Mouse (Mus musculus) right cerebral cortex, postnatal 36 days (tissue): Measurements from ENCODE around the gene Oxnad1.
"Not testable (repeated sequence)": the region's sequence is repeated elsewhere in the genome, so short reads cannot be mapped to it uniquely, and the experiment has no call there.

ENCODE experiments used
- DNase-seq, 2 experiments: peaks; one replicate each; pipeline ENCODE4 v3.0.0; 2022; ENCODE audit warnings: low spot score in 2 of 2, mixed read lengths in 1 of 2

The Oxnad1 gene

GRCm38 (mm10) chr14:32091124-32091523 lies 6.0 kb downstream of the Oxnad1 start:
- no peak for DNase-seq

- DNase-seq, result no peak
Measured at GRCm38 (mm10) chr14:32091704-32092103, 6.5 kb downstream of the Oxnad1 start.

- DNase-seq, result no peak
Measured at GRCm38 (mm10) chr14:32093018-32093417, 7.8 kb downstream of the Oxnad1 start.

GRCm38 (mm10) chr14:32093500-32094117 lies 8.4 kb downstream of the Oxnad1 start:
- DNase-seq, result no peak

GRCm38 (mm10) chr14:32095646-32096045 lies 10.5 kb downstream of the Oxnad1 start:
- DNase-seq, result no peak

GRCm38 (mm10) chr14:32096740-32097139 lies 11.6 kb downstream of the Oxnad1 start:
- DNase-seq, result no peak

GRCm38 (mm10) chr14:32097691-32098090 lies 12.5 kb downstream of the Oxnad1 start:
- DNase-seq, result no peak

- DNase-seq, result no peak
Measured at GRCm38 (mm10) chr14:32098951-32099350, 13.8 kb downstream of the Oxnad1 start.

- no peak for DNase-seq
Measured at GRCm38 (mm10) chr14:32103556-32103955, 18.4 kb downstream of the Oxnad1 start.

- no peak for DNase-seq
Measured at GRCm38 (mm10) chr14:32105663-32106062, 20.5 kb downstream of the Oxnad1 start.

GRCm38 (mm10) chr14:32106911-32107310 lies 21.7 kb downstream of the Oxnad1 start:
- DNase-seq, result no peak

- DNase-seq, result not testable (repeated sequence)
Measured at GRCm38 (mm10) chr14:32112124-32112523, 26.9 kb downstream of the Oxnad1 start.

GRCm38 (mm10) chr14:32120940-32121919 lies 36.1 kb downstream of the Oxnad1 start:
- no peak for DNase-seq

- DNase-seq, result no peak
Measured at GRCm38 (mm10) chr14:32121920-32122315, 36.7 kb downstream of the Oxnad1 start.

GRCm38 (mm10) chr14:32124261-32124660 lies 39.1 kb downstream of the Oxnad1 start:
- no peak for DNase-seq

GRCm38 (mm10) chr14:32125256-32125655 lies 40.1 kb downstream of the Oxnad1 start:
- not testable (repeated sequence) for DNase-seq

GRCm38 (mm10) chr14:32128409-32128808 lies 43.2 kb downstream of the Oxnad1 start:
- no peak for DNase-seq

- DNase-seq, result no peak
Measured at GRCm38 (mm10) chr14:32131836-32132235, 46.7 kb downstream of the Oxnad1 start.

GRCm38 (mm10) chr14:32134293-32134692 lies 49.1 kb downstream of the Oxnad1 start:
- no peak for DNase-seq

GRCm38 (mm10) chr14:32136467-32136866 lies 51.3 kb downstream of the Oxnad1 start:
- not testable (repeated sequence) for DNase-seq

GRCm38 (mm10) chr14:32140359-32140965 lies 55.3 kb downstream of the Oxnad1 start:
- no peak for DNase-seq

- no peak for DNase-seq
Measured at GRCm38 (mm10) chr14:32141723-32142122, 56.5 kb downstream of the Oxnad1 start, which contains the start of gene Msmb. Msmb (plus strand) TSS chr14:32142023.
